Mouse (Mus musculus) cerebellum, adult (tissue): ENCODE data around the gene Ubr4.
"Not testable (repeated sequence)": the region's sequence is repeated elsewhere in the genome, so short reads cannot be mapped to it uniquely, and the experiment has no call there.

Source experiments
- ATAC-seq: cut with Nextera tagmentation; 2 replicates; pipeline ENCODE4 v1.9.2; 2017; ENCODE audit warnings: mild to moderate bottlenecking, moderate library complexity, mixed read lengths; ENCODE audit not compliant: insufficient number of reproducible peaks, low FRiP score, low TSS enrichment

Gene Ubr4

GRCm38 (mm10) chr4:139345416-139346019 lies 6.9 kb upstream of the Ubr4 start:
- no peak for ATAC-seq

DNA sequence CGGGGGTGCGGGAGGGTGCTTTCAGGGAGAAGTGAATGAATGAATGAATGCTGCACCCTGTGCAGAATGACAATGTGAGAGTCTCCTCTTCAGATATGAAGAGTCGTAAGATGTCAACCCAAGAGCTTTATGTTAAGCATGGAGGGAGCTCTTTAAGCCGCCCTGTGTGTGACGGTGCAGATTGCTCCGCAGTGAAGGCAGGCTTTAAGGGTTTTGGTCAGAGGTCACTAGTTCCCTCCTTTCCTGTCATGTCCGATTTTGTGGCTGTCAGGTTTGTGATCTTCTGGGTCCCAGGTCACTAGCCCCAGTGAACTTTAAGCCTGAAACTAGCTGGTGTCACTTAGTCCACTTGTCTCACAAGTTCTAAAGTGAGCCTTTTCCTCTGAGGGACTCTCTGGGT lies 423 bp downstream of the Ubr4 start:
- no peak for ATAC-seq

- ATAC-seq = no peak
Observed at GRCm38 (mm10) chr4:139357211-139357610, 4.8 kb downstream of the Ubr4 start.

DNA sequence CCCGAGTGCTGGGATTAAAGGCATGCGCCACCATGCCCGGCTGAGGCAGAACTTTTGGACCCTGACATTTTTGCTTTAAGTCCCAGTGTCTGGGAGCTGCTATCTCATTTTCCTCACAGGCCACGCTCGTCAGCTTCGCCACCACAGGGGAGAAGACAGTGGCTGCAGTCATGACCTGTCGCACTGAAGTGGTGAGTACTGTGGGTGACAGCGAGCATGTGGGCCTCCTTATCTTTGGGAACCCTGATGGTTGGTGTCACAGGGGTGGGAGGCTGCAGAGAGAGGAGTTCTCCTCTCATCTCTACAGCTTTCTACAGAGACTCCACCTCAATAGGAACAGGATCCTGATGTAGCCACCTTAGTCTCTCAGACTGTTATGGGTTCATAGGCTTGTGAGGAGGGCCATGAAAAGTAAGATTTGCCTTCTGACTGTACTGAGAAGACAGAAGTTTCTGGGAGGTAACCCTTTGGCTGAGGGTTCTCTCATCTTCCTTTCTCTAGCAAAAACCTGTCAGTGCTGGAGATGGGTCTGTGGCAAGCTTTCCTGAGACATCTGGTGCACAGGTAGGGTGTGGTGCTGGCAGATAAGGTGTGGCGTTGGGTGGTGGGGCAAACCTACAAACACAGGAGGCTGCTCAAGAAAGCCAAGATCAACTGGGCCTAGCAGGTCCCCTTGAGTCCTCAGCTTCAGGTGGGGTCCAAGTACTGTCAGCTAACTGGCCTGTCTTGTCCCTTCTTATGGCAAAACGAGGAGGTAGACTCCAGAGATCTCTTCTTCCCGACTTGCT lies 8.5 kb downstream of the Ubr4 start:
- no peak for ATAC-seq

- ATAC-seq = no peak
Observed at GRCm38 (mm10) chr4:139367336-139367735, 14.9 kb downstream of the Ubr4 start.

DNA sequence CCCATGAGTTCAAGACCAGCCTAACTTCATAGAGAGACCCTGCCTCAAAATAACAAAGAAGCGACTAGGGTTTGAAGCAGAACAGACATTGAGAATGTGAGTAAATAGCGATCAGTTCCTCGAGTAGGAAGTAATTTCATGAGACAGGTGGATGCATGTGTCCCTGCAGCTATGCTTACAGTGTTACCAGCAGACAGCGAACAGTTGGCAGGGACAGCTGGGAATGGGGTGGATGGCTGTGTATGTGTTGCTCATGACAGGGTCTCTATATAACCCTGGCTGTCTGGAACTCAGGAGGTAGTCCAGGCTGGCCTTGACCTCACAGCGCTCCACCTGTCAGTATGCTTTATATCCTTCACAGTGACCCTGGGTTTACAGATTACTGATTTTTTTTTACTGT lies 15.6 kb downstream of the Ubr4 start:
- no peak for ATAC-seq

DNA sequence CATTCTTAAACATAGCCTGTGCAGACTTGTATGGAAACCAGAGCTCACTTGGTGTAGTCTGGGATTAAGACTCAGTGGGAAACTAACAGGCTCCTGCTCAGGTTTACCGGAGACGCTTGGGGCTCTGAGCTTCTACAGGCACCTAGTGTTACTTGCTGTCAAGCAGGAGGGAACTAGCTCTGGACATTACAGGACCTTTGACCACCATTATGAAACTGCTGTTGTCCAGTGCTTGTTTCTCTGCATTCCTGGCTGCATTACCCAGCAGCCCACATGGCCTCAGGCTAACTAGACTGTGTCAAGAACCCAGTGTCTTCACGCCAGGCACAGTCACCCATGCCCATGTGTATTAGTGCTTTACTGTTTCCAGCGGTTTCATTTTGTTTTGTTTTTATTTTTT lies 20.7 kb downstream of the Ubr4 start:
- no peak for ATAC-seq

- no peak for ATAC-seq
Observed at GRCm38 (mm10) chr4:139373531-139373930, 21.1 kb downstream of the Ubr4 start.

DNA sequence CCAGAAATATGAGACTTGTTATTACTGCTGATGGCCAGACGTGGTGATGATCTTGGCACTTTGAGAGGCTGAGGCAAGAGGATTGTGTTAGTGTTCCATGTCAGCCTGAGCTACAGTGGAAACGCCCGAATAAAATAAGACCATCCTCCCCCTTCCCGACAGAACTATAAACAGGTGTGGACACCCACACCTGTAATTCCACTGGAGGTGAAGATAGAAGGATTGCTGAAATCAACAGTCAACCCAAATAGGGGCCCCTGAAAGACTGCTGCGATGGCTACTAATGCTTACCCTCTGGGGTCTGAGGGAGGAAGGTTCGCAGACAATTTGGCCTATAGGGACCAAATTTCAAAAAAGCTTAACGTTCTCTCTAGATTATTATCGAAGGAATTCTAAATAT lies 27.3 kb downstream of the Ubr4 start:
- ATAC-seq = no peak

DNA sequence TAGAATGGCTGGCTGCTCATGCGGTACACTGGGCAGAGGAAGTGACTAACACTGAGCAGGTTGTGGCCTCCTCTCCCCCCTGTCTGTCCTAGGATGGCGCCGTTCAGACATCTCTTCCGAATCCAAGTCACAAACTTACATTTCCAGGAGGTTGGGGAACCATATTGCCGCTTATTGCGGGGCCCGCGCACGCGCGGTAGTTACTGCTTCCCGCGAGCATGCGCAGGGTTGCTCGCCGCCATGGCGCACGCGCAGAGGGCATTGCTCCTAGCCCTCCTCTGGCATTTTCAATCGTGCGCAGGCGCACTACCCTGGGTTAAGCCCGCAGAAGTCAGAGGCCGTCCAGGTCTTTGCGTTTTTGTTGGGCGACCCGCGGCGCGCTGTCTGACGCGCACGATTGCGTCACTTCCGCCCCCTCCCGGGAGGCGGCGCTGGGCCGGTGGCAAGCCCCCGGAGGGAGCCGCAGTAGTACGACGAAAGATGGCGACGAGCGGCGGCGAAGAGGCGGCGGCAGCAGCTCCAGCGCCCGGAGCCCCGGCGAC lies 27.9 kb downstream of the Ubr4 start:
- peak; percentile 98 for ATAC-seq

GRCm38 (mm10) chr4:139380775-139381451 lies 28.5 kb downstream of the Ubr4 start:
- ATAC-seq = peak; percentile 18; the same call in 1 of the 2 replicates

DNA sequence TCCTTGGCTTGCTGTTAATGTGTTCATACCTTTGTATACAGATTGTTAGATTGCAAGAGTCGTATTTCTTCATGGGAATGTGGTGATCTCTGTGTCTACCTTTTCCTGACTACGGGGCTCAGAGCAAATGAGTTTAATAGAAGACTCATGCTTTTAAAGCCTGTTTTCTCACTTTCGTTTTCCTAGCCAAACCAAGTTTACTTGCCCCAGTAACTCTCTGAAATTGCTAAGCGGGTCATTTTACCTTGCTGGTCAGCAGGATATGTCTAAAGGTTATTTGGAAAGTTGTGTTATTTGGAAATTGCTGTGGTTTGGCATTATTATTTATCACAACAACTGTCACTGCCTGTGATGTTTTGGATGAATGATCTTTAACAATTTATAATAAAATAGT lies 29.0 kb downstream of the Ubr4 start:
- ATAC-seq = no peak

- no peak for ATAC-seq
Observed at GRCm38 (mm10) chr4:139382231-139382630, 29.8 kb downstream of the Ubr4 start.

- not testable (repeated sequence) for ATAC-seq
Observed at GRCm38 (mm10) chr4:139385841-139386240, 33.4 kb downstream of the Ubr4 start.

- ATAC-seq = no peak
Observed at GRCm38 (mm10) chr4:139386869-139387319, 34.5 kb downstream of the Ubr4 start.

DNA sequence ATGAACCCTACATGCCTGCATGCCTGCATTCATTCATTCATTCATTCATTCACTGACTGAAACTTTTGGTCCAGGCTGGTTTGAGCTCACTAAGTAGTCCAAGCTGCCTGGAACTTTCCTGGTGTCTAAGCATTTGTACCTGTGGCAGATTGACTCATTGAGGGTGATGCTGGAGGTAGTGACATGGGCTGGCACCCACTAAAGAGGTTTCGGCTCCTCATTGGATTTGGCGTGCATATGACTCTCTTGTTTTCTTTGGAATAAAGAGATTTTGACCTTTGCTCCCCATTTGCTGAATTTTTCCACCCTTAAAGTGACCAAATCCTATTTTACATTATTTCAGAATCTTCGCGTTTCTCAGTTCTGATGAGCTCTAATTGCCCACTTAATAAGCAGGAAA lies 37.1 kb downstream of the Ubr4 start:
- no peak for ATAC-seq

DNA sequence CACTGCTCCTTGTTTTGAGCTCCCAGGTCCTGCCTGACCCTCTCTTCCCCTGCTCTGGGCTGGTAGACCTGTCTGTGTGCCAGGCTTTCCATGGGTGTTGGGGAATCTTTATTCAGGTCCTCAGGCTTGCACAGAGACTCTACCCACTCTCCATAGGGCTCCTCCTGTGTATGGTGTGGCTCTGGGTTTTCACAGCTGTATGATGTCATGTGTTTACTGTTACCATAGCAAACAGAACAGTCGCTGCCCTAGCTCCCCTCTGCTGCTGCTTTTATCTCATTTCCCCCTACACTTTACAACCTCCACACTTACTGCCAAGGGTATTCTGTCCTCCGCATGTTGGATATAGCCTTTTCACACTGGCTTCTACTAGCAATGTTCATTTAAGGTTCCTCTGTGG lies 43.0 kb downstream of the Ubr4 start:
- no peak for ATAC-seq

DNA sequence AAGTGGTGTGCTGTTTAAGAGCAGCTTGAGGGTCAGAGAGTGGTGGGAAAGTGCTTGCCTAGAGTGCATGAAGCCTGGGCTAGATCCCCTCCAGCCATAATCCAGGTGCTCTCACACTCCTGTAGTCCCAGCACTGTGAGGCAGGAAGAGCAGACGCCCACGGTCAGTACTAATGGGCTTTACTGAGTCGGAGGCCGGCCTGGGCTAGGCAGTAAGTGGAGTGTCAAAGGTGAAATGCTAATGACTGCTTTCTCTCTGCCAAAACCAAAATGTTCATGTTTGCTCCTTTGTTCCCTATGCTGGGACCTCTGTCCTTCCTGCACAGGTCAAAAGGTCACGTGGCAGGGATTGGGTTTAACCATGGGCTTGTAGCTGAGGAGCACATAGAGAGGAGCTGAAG lies 48.1 kb downstream of the Ubr4 start:
- no peak for ATAC-seq

- no peak for ATAC-seq
Observed at GRCm38 (mm10) chr4:139403214-139403613, 50.8 kb downstream of the Ubr4 start.

- no peak for ATAC-seq
Observed at GRCm38 (mm10) chr4:139411351-139411750, 58.9 kb downstream of the Ubr4 start.

DNA sequence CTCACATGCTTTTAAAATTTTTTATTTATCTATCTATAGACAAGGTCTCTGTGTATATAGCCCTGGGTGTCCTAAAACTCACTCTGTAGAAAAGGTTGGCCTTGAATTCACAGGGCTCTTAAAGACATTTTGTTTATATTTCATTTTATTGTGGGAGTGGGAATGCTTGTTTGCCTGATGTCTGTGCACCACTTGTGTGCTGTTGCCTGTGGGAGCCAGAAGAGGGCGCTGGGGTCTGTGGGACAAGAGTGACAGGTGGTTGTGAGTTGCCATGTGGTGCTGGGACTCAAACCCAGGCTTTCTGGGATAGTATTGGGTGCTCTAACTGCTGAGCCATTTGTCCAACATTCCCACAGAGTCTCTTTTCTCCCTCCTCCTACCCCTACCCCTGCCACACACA lies 65.5 kb downstream of the Ubr4 start:
- no peak for ATAC-seq
